Mouse (Mus musculus) cerebellum, postnatal 10 days (tissue): ENCODE data around the gene Tbxa2r.
A peak's percentile ranks its signal among the peaks of the same experiment; 100 is the strongest.

ENCODE experiments used
- DNase-seq, 2 experiments: peaks; one replicate each; pipeline ENCODE4 v3.0.0; 2021; ENCODE audit warnings: mixed read lengths in 2 of 2

Gene Tbxa2r

DNA sequence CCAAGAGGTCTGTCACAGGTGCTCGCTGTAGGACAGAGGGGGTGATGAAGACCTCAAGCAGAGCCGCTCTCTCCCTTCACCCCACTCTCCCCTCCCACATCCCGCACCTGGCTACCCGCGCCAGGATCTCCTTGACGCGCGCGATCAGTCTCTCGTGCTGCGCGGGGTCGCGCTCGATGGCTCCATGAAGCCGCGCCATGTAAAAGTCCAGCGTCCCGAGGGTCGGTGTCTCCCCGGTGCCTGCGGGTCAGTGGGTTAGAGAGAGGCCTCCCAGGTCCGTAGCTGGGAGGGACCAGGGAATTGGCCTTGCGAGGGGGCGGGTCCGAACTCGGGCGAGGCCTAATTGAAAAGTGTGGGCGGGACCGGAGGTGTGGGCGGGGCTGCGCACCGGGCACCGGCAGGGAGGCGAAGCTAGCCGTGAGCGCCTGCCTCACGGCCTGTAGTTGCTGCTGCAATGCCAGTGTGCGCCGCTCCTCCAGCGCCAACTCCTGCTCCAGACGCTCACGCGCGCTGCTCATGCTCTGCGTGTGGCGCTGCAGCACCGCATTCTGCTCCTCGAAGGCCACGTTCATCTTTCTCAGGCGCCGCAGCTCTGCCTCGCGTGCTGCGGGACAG, 18.0 kb downstream of the Tbxa2r start:
- DNase-seq, result peak; percentile 52 to 54

DNA sequence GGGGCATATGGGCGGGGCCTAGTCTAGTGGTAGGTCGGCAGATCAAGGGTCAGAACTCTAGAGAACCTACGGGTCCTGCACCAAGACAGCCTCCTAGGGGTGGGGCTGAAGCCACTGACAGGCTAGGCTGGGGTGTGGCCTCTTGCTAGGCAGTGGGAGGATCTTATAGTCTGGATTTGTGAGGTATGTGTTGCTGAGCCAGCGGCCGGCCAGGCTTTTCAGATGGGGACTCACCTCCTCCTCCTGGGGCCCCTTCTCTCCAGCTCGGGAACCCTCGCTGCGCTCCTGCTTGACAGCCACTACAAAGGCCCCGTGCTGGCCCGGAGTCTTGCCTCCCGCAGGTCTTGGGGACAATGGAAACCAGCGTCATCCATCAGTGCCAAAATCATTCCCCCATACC, 20.6 kb downstream of the Tbxa2r start:
- no peak for DNase-seq

DNA sequence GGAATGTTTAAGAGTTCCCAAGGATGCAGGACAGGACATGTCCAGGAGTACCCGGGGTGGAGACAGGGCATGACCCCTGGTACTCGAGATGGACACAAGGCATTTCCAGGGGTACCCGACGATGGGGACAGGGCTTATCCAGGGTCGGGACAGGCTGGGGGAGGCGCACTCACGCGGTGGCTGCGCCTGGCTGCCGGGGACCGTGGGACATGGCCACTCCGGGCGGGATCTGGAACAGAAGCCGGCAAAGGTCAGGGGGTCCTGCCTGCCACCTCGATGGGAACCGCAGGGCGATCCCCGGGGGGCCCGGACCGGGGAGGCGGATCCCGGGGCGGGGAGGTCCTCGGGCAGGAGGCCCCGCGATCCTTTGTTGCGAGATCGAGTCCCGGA, 21.4 kb downstream of the Tbxa2r start:
- DNase-seq, result no peak

DNA sequence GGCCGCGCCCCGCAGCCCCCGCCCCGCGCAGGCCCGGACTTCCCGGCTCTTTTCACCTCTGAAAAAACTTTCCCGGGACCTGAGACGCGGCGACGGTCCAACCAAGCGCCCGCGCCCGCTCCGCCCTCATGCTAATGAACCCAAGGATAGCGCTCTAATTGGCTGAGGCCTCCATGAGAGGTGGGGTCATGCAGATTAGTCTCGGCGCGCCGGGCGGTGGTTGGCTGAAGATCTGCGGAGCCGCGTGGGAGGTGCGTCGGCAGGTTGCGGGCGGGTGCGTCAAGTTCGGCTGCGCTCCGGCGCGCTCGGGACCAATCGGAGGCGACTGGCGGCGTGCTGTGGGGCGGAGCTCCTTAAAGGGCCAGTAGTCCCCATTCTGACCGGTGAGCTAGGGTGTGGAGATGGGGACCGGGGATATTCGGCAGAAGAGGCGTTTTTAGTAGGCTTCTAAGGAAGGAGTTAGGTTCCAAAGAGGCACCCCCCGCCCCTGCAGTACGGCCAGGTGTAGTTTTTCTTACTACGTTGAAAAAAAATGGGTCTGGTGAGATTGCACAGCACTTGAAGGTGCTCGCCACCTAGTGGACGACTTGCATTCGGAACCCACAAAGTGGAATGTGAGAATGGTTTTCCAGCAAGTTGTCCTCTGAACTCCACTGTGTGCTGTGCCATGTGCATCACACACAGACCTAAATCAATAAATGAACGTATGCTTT, 22.0 kb downstream of the Tbxa2r start, which contains the start of gene Hmg20b:
Gene Hmg20b (minus strand): TSS at position 130 of the 713 bp plus-strand sequence.
- DNase-seq, result peak; percentile 99 to 100

DNA sequence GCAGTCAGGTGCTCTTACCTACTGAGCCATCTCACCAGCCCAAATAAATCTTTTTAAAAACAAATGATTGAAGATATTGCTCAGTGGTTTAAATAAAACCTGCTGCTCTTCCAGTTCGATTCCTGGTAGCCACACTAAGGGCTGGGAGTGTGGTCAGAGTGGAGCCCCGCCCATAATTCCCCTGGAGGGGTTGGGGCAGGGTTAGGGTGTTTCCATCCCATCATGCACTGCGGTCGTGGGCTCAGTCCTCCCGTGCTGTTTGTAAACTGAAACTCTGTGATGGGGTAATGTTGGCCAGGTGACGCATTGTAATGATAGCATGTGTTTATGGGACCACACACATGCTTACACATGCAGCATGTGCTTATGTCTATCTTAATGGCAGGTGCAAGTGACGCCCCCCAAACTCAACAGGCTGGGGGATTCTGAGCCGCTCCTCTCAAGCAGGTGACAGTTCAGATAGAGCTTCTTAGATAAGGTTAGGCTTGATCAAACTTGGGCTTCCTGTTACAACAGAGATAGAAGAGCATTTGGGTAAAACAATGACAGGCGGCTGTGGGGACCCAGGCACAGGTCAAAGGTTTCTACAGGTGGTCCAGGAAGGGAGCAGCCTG, 23.3 kb downstream of the Tbxa2r start:
- DNase-seq, result no peak

DNA sequence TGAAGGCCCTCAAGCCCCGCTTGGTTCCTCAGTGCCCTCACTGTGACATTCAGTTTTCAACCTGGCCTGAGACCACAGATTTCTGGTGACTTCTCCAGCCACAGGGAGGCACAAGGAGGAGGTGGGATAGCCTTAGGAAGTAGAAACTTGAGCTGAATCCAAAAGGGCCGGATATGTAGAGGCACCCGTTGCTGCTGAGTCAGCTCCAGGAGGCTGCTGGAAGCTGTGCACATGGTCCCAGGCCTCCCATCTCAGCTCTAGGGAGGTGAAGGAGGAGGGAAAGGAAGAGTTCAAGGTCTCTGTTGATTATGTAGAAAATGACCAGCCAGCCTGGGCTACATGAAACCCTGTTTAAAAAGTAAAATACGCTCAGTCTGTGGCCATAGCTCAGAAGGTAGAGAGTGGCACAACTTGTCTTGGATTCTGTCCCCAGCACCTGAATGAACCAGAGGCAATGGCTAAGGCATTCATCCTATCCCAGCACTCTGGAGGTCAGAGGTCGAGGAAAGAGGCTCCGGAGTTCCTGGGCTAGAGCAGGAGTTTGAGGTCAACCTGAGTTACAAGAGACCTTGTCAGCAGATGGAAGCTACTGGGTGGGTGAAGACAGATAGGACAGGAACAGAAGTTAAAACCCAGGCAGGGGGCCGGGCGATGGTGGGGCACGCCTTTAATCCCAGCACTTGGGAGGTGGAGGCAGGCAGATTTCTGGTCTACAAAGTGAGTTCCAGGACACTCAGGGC, 26.4 kb downstream of the Tbxa2r start:
- DNase-seq, result no peak

DNA sequence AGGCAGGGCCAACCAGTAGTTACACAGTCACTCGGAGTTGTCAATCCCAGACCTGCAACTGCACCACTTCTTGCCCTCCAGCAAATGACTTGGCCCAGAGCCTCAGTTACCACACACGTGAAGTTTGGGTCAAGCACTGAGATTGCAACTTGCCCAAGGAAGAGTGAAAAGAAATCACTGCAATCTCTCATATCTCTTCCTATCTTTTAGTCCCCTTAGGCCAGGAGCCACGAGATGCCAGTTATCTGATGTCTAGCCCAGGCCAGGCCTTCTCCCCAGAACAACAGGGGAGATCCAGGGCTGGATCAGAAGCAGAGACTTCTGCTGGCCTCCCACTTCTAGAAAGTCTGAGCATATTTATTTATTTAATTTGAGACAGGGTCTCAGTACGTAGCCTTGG, 27.0 kb downstream of the Tbxa2r start:
- no peak for DNase-seq

DNA sequence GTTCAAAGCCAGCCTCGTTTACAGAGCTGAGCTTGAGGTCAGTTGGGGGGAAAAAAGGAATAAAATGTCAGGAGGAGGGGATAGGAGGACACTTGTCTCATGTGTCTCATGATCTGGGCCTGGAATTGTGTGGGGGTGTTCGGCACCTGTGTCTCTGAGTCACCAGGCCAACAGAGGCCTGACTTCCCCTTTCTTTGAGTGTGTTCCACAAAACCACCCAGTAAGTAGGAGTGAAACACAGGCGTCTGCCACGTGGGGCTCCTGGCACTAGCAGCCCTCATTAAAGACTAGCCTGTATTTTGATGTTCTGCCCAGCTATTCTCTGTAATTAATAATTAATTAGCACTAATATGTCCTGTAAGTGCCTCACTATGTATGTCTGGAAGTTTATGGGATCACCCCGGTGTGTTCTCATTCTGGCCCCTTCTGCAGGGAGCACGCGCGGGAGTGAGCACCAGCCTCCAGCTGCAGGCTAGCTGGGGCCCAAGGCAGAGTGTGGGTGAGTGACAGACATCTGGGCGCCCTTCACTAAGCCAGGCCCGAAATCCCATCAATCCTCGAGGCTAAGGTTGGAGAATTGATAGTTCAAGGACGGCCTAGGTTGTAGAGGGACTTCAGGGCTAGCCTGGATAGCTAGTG, 27.9 kb downstream of the Tbxa2r start:
- DNase-seq, result no peak

DNA sequence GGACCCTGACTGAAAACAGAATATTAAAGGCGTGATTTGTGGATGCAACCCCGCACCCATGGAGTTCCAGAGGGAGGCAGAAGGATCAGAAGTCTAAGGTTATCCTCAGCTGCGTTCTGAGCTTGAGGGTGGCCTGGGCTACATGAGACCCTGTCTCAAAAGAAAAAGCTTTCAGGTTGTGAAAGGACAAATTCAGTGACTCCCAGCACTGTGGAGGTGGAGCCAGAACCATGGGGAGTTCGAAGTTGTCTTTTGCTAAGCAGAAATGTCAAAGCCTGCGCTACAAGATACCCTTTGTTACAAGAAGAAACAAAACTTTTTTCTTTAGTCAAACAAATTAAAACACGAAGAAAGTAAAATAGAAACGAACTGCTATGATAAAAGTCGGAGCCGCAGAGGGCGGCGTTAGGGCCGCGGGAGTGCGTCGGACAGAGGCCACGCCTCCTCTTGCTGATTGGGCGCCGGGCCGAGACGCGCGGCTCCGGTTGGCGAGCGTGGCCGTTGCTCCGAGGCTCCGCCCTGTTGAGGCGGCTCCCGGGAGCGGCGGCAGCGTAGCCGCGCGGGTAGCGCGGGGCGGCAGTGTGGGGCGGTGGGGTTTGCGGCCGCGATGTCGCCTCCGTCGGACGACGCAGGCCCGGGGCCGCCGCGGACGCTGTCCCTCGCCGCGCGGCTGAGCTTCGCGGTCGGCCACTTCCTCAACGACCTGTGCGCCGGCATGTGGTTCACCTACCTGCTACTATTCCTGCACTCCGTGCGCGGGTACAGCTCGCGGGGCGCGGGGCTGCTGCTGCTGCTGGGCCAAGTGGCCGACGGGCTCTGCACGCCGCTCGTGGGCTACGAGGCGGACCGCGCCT, 28.7 kb downstream of the Tbxa2r start, which contains the start of gene Mfsd12:
Gene Mfsd12 (plus strand): TSS at position 501 of the 854 bp plus-strand sequence.
- DNase-seq, result peak; percentile 98

DNA sequence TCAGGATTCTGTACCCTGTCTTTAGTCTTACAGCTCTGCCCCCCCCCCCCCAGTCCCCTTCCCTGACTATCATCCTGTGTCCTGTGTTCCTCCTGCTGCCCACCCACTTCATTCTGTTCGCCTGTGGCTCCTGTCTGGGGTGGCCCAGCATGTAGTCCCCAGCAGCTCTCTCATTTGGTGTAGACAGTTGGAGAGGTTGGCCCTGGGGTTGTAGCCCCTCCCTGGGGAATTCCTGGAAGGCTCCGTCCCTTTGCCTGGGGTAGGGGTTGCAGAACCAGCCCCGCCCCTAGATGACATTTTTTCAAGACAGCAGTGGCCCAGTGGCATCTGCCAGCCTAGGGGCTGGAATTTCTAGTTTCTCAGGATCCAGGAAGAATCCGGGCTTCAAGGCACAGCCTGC, 29.7 kb downstream of the Tbxa2r start:
- DNase-seq, result no peak

DNA sequence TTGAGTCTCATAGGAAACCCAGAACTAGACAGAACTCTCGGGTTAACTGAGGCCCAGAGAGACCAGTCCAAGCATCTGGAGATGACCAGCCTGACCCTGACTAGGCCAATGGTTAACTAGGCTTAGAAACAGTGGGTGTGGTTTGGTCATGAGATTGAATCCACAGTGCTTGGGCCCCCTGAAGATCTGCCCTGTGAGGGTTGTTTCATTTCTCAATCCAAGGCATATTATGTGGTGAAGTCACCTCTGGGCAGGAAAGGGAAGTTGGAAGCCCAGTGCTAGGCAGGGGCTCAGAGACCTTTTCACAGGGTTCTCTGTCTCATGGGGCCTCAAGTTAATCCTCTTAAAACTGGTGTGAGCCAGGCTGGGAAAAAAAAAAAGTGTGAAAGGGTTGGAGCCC, 30.3 kb downstream of the Tbxa2r start:
- DNase-seq, result no peak

DNA sequence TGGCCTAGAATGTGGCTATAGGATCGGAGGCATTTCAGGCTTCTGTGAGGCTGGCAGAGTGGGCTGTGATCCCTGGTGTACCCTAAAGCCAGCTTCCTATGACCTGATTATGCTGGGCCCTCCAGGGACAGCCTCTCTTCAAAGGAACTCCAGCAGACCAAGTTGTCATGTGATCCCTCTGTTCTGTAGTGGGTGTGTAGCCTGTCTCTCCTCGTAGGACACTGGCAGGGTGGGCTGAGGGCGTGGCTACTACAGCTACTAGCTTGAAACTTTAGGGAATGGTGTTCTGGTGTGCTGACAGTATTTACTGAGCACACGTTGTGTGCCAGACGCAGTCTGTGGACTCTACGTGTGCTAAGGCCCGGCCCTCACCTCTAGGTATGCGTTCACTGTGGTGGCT, 32.2 kb downstream of the Tbxa2r start:
- DNase-seq, result no peak

DNA sequence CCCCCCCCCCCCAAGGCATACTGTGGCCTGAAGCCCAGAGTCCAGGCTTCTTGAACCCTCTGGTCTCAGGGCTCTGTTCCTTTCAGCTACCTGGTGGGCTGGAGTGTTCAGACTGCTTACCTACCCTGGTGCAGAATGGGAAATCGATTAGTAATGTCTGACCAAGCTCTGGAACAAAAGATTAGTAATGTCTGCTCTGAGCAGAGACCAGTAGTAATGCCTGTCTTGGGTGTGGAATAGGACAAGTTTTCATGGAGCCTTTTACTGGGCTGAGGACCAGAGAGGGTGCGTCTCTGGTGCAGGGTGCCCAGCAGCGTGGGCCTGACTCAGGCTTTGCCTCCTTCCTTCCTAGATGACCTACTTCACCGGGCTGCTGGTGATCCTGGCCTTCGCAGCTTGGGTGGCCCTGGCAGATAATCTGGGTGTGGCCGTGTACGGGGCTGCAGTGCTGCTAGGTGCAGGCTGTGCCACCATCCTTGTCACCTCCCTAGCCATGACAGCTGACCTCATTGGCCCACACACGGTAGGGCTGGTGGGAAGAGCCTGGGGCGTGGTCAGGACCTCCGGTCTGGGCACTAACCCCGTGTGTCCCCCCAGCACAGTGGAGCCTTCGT, 33.9 kb downstream of the Tbxa2r start:
- no peak for DNase-seq

DNA sequence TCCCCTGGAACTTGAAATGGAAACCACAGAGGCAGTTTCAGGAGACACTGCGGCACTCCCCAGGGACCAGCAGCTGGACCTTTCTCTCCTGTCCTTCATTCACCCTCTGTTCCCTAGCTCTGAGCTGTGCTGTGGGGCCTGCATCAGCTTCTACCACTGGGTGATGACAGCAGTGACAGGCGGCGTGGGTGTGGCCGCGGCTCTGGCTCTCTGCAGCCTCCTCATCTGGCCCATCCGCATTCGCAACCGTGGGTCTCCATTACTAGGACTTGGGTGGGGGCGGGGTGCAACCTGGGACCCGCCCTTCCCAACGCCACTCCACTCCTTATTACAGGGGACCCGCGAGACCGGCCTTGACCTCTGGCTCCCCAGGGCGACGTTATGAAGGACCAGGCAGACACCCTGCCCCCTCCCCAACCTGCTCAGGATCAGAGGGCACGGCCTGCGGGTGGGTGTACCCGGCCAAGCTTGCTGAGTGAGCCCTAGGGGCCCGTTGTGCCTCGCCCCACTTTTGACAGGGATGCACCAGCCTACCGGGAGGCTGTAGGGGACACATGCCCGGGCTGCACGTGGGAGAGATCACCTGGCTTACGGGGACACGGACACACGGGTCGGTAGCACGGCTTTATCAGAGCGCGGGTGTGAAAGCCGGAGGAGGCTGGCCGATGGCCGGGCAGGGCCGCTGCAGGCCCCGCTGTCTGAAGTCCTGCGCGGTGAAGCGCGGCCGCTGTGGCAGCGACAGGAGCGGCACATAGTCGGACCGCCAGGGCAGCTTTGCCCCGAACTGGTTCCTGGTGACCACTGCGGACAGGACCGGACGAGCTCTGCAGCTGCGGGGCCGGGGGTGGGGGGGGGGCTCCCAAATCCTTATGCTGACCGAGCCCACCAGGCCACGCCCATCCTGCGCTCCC, 35.2 kb downstream of the Tbxa2r start:
- peak in 1 of 2 experiments; percentile 32 for DNase-seq

DNA sequence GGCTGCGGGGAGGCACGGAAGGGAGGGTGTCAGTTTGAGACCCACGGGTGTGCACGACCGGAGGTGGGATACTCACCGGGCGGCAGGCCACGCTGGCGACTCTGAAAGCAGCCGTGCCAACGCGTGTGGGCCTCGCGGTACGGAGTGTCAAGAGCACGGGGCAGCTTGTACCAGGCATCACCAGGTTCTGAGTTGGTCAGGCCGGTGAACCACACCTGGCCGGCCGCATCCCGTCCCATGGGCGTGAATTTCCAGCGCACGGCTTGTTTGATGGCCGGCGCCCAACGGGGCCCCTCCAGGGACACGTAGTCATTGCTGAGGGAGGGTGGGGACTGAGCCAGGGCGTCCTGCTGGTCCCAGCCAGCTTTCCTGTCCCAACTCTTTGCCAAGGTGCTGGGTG, 36.1 kb downstream of the Tbxa2r start:
- DNase-seq, result peak; percentile 57

DNA sequence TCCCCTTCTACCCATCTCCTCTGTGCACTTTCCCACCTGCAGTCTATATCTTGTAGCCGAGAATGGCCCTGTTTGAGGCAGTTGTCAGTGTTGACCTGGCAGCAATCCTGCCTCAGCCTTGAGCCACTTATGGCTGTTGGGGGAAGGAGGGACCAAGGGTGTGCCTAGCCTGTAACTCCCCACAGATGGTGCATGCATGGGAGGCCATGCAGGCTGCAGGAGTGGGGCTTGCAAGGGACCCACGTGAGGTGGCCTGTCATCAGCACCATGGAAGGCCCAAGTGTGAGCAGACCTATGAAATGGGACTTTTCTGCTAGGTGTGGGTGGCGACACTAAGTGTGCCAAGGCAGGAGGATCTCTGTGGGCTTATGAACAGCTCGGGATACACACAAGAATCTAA, 36.5 kb downstream of the Tbxa2r start:
- DNase-seq, result peak in 1 of 2 experiments; percentile 56

DNA sequence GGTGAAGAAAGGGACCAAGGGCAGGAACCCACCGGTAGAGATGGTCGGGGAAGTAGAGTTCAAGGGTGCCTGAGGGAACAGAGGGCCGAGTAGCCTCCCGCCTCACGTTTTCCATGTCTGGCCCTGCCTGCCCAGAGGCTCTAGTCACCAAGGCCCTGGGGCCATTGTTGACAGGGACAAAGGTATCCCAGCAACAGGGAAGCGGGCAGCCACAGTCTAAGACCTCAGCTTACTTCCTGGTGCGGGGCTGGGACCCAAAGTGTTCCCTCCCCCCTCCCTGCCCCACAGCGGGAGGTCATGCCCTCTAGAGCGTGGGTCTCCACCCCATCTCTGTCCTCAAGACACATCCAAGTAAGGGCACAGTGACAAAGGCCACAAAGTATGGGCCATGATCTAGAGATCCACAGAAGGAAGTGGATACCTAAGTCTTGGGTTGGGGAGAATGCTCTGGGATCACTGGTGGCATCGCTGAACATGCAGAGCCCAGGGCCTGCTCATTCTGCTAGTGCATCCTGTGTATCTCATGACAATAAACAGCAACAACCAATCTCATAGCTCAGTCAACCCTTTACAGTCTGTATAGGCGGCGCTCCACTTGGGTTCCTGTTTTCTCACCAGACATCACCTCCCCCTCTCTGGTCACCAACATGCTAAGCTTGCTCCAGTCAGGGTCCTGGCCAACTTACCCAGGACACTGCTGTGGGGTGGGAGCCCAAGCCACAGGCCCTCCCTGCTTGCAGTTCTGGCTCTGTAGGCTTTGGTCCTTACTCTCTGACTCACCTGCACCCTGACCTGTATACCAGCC, 37.3 kb downstream of the Tbxa2r start, which contains the start of gene 4930404N11Rik:
Gene 4930404N11Rik (minus strand): TSS at position 145 of the 805 bp plus-strand sequence.
- peak; percentile 37 to 38 for DNase-seq

DNA sequence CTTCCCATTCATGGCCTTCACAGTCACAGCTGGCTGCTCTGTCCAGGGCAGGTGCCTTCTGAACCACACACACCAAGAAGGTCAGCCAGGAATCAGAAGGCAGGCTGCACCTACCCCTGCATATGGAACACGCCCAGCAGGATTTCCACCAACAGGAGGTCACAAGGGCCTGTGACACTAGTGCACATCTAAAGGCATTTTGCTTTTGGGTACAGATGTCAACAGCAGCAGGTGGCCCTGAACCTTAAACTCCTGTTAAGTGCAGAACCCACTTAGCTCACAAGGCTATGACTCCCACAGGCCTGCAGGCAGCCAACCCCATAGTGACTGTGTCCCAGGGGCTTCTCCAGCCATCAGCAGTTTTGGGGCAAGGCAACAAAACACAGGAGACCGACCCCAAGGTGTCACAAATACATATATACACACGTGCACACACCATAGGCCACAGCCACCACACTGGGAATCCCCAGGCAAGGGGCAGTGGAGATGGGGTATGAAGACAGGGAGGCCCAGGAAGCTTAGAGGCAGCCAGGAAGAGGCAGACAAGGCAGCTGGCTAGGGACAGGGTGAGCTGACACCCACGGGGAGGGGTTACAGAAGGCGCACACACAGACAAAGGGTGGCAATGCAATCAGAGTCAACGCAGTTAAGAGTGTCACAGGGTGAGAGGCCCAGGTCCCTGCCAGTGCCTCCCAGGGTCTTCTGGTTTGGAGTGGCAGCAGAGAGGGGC, 38.1 kb downstream of the Tbxa2r start:
- no peak for DNase-seq

DNA sequence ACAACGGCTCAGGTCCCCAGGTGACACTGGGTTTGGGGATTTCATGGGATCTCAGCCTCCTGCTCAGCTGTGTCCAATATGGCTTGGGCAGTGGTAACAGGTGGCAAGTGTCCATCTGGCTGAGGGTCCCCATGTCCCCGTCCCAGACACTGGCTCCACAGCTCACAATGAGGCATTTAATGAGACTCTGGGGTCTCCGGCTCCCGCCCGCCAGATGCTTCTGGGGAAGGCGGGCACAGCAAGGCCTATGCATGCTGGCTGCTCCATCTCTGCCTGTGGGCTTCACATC, 38.6 kb downstream of the Tbxa2r start:
- DNase-seq, result peak; percentile 49 to 61
